Mouse (Mus musculus): ENCODE data around the gene Olfr1431. TPM values are rescaled to one million over a fixed set of nuclear protein-coding genes. Genes with fewer than 3 reads are reported as not detected.
"Not testable (repeated sequence)": the region's sequence is repeated elsewhere in the genome, so short reads cannot be mapped to it uniquely, and the experiment has no call there.

Gene Olfr1431
- total RNA-seq (2022), result not detected

DNA sequence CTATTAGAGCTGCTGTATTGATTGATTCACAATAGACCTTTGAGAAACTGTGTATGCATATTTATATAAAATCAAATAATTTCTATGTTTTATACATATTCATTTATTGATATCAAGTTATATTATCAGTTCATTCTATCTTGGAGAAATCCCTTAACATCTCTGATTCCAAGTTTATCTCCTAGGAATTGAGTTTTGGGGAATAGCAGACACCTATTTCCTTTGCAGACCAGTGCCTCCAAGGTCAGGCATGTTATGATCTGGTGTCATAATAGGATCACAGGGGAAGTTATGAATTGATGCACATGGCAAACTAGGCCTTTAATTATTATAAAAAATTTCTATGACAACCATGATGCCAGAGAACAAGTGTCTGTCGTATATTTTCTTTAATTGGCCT lies at the start of gene Olfr1431:
TSS of gene Olfr1431 (plus strand) at position 301 of the 400 bp plus-strand sequence.
- DNase-seq (ENCODE audit: low spot score in 2 of 2), result no peak

DNA sequence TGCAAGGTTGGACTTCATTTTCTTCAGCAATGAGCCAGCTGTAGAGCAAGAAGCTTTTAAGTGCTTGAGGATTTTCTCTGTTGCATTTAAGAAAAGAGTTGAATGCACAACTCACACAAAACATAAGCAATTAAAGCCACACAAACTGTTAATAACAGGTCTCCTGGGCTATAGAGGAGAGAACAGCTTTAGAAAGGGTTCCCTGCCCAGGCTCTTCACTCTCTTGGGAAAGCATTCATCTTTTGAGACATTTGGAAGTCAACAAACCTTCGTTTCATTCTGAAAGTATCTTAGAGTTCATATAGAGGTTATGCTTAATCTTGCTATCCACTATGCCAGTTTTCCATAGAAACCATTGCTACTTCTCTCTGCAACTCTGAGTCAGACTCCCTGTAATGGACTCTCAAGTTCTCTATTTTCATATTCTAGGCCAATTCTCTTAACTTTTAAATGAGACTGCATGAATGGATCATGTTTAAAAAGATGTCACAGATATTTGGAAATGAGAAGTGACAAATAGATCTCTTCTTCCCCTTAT lies 30.3 kb upstream of the Olfr1431 start, which contains the start of gene Olfr1555-ps1:
TSS of gene Olfr1555-ps1 (minus strand) at position 51 of the 538 bp plus-strand sequence.
- not testable (repeated sequence) for DNase-seq (ENCODE audit: low spot score in 2 of 2)

DNA sequence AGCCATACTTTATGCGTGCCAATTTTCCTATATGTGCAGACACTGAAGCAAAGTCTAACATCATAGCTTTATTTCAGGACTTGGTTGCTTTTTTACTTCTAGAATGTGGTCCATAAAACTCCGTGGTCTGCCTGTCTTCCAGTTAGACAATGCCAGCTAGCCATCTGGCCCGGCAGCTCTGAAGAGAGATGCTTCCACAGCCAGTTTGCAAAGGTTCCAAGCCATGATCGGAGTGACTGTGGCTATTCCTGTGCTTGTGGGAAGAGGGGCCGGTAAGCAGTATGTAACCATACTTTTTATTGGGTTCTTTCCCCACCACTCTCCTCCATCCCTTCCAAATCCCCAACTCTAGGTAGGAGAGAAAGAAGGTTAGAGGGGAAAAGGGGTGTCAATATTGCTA lies 25.0 kb upstream of the Olfr1431 start:
- not testable (repeated sequence) for DNase-seq (ENCODE audit: low spot score in 2 of 2)

DNA sequence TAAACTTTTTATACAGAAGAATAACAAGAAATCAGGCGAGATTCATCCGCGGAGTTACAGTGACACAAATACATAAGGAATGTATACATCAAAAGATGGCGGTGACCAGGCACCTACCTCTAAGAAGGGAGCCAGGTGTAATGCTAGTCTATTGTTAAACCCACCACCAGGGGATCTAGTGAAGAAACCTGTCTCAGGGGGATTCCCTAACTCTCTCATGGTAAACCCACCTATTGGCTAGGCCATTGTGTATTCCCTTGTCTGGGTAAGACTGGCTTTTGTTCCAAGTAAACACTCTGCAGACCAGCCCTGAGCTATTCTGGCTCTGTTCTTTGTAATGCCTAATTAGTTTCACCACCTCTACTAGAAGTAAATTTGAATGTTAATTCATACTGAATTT lies 1.4 kb upstream of the Olfr1431 start:
- not testable (repeated sequence) for DNase-seq (ENCODE audit: low spot score in 2 of 2)

DNA sequence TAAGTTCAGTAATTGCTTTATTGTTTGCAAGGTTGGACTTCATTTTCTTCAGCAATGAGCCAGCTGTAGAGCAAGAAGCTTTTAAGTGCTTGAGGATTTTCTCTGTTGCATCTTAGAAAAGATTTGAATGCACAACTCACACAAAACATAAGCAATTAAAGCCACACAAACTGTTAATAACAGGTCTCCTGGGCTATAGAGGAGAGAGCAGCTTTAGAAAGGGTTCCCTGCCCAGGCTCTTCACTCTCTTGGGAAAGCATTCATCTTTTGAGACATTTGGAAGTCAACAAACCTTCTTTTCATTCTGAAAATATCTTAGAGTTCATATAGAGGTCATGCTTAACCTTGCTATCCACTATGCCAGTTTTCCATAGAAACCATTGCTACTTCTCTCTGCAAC lies 32.1 kb downstream of the Olfr1431 start, which contains the start of gene Olfr1432:
TSS of gene Olfr1432 (minus strand) at position 101 of the 400 bp plus-strand sequence.
- DNase-seq (ENCODE audit: low spot score in 2 of 2), result not testable (repeated sequence)

DNA sequence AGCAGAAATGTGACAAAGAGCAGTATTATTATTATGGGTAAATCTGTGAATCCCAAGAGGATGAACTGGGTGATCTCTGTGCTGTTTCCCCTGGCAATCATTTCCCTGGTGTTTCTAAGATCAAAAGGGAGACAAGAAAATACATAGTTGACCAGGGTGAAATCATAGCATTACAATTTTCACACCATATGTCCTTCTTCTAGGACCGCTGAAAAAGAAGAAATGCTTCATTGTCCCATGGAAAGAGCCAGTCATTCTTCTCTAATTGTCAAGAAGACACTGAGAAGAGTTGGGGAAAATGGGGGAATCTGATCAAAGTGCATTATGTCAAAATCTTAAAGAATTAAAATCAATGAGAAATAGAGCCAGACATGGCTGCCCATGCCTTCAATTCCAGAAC lies 41.1 kb downstream of the Olfr1431 start, which contains the start of gene Olfr262:
TSS of gene Olfr262 (minus strand) at position 101 of the 400 bp plus-strand sequence.
- DNase-seq (ENCODE audit: low spot score in 2 of 2), result no peak

DNA sequence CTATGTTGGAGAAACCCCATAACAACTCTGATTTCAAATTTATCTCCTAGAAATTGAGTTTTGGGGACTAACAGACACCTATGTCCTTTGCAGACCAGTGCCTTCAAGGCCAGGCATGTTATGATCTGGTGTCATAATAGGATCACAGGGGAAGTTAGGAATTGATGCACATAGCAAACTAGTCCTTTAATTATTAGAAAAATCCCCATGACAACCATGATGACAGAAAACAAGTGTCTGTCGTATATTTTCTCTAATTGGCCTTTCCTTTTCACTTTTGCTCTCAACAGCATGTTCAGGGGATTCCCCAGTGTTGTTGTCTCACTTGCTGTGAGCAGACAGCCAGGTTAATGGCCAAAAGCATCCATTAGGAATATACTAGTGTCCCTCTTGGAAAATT lies 60.3 kb downstream of the Olfr1431 start, which contains the start of gene Olfr235:
TSS of gene Olfr235 (plus strand) at position 301 of the 400 bp plus-strand sequence.
- DNase-seq (ENCODE audit: low spot score in 2 of 2), result no peak

Other genes with a start within 250 kb of the Olfr1431 start
- gene Osbp, start 234.7 kb upstream of the Olfr1431 start, total RNA-seq (2022), result 10 to 100 TPM; 49.6 to 55.3 (median 53.3) TPM
- not detected for gene Olfr1423, start 159.3 kb upstream of the Olfr1431 start, total RNA-seq (2022)
- not detected for gene Olfr1424, start 138.0 kb upstream of the Olfr1431 start, total RNA-seq (2022)
- gene Olfr1425, start 122.9 kb upstream of the Olfr1431 start, total RNA-seq (2022), result not detected
- gene Olfr1426, start 108.6 kb upstream of the Olfr1431 start, total RNA-seq (2022), result not detected
- gene Olfr1427, start 97.3 kb upstream of the Olfr1431 start, total RNA-seq (2022), result not detected
- gene Olfr1428, start 84.7 kb upstream of the Olfr1431 start, total RNA-seq (2022), result not detected
- not detected for gene Olfr76, start 77.4 kb upstream of the Olfr1431 start, total RNA-seq (2022)
- not detected for gene Olfr1555-ps1, start 30.5 kb upstream of the Olfr1431 start, total RNA-seq (2022)
- not detected for gene Olfr1432, start 32.0 kb downstream of the Olfr1431 start, total RNA-seq (2022)
- not detected for gene Olfr262, start 41.0 kb downstream of the Olfr1431 start, total RNA-seq (2022)
- not detected for gene Olfr235, start 60.4 kb downstream of the Olfr1431 start, total RNA-seq (2022)
- gene Olfr1434, start 79.2 kb downstream of the Olfr1431 start, total RNA-seq (2022), result not detected
- not detected for gene Olfr1436, start 98.5 kb downstream of the Olfr1431 start, total RNA-seq (2022)
- gene Olfr1437, start 124.5 kb downstream of the Olfr1431 start, total RNA-seq (2022), result not detected
- not detected for gene Olfr1438-ps1, start 135.3 kb downstream of the Olfr1431 start, total RNA-seq (2022)
- not detected for gene Olfr1440, start 186.6 kb downstream of the Olfr1431 start, total RNA-seq (2022)
- gene Olfr1441, start 216.8 kb downstream of the Olfr1431 start, total RNA-seq (2022), result not detected
- not detected for gene Pfpl, start 227.3 kb downstream of the Olfr1431 start, total RNA-seq (2022)

Data from layer of hippocampus, adult 8-10 months (tissue).